9 mouse cellular contexts compared by ENCODE assay signal in the genomic region with DNA sequence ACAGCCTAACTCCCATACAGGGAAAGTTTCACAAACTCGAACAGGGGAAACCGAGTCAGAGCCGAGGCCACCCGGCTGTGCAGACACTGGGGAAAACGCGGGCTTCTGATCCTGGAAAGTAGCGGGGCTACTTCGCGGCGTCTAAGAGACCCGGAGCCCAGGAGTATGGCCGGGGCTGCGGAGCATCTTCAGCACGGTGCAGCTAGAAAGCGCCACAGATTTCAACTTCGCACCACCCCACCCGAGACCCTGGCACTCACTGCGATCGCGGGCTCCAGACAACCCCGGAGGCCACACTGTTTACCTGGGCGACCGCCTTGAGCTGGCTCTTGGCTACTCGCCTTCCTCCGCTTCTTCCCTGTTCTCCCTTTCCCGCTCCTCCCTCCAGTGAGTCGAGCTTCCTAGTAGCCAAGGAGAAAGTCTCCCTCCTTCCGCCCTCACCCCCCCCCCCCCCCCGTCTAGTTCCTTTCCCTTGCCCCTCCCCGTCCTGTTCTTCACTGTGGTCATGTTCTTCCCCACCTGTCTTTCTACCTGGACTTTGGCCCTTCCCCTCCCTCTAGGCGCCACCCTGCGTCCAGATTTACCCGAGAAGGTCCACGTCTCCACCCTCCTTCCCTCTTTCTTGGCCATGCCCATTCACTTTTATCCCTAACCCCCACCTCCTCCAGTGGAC. TPM values are rescaled to one million over a fixed set of nuclear protein-coding genes. Genes with fewer than 3 reads are reported as not detected.
A peak's percentile ranks its signal among the peaks of the same experiment; 100 is the strongest.
DNase-seq lines count a peak whose midpoint lies in the region; ATAC-seq and TF ChIP-seq lines count a peak whose summit lies in the region.
"Had no signal": no experiment of that assay in that cellular context is flagged by ENCODE, and none has a peak within 500 bp of the region (broad histone marks: within the 10 kb centered on the region; RNA-seq: fewer than 3 reads in every experiment).

A gene (minus strand): TSS at position 376 of the 673 bp plus-strand sequence.

- H3K9ac ChIP-seq in heart, embryonic 14.5 days (ENCODE audit: low read length) = peak within 1 kb of the TSS; percentile 50
- H3K9ac ChIP-seq in midbrain, embryonic 15.5 days = no peak within 1 kb of the TSS

- H3K27ac ChIP-seq in heart, embryonic 14.5 days (replicated peaks in 1 of 2; ENCODE audit: control insufficient read depth in 1 of 2, insufficient read depth in 1 of 2, low read depth in 2 of 2, low read length in 2 of 2) = no peak within 1 kb of the TSS
- H3K27ac ChIP-seq in bone marrow, adult 2 months (ENCODE audit: control insufficient read depth, insufficient read depth, low read depth, low read length, poor library complexity) = peak within 1 kb of the TSS; percentile 68
- H3K27ac ChIP-seq in midbrain, embryonic 15.5 days = no peak within 1 kb of the TSS

- 15% methylated on average over 30 of the region's 34 CpGs for WGBS in heart, embryonic 14.5 days
- 3% methylated on average over 33 of the region's 34 CpGs for WGBS in bone marrow, adult 2 months
- WGBS in midbrain, embryonic 15.5 days = 19% methylated on average over 31 of the region's 34 CpGs

- peaks cover 50% of the 10 kb centered on the region for H3K27me3 ChIP-seq in heart, embryonic 14.5 days (ENCODE audit: control insufficient read depth, insufficient read depth, low read length)
- H3K27me3 ChIP-seq in midbrain, embryonic 15.5 days (replicated peaks) = peaks cover 56% of the 10 kb centered on the region

- peak within 1 kb of the TSS; percentile 64 for H3K4me2 ChIP-seq in heart, embryonic 14.5 days (ENCODE audit: low read length)
- peak within 1 kb of the TSS; percentile 14 for H3K4me2 ChIP-seq in midbrain, embryonic 15.5 days

- TF ChIP-seq CTCF in bone marrow, adult 2 months (IDR thresholded peaks at IDR 0.05; ENCODE audit: control insufficient read depth, insufficient read depth, low read length) = no peak

- no peaks in the 10 kb centered on the region for H3K36me3 ChIP-seq in heart, embryonic 14.5 days (ENCODE audit: control insufficient read depth, insufficient read depth, low read length)
- no peaks in the 10 kb centered on the region for H3K36me3 ChIP-seq in midbrain, embryonic 15.5 days (replicated peaks)

- no peak for DNase-seq in heart, adult 18-20 months
- peak; percentile 54 for DNase-seq in induced T-regulatory cell, adult 2 months (ENCODE audit: low read depth)
- DNase-seq in urinary bladder, postnatal 36 days (ENCODE audit: low spot score in 2 of 2) = no peak
- DNase-seq in c-Kit-positive CD71-positive TER-119-positive erythroid progenitor cells, embryonic 14.5 days (ENCODE audit: low spot score) = no peak
- no peak for DNase-seq in embryo, embryonic 9.5 days (ENCODE audit: extremely low spot score)
- DNase-seq: gastrocnemius, postnatal 25 days had no signal

- no peak for ATAC-seq in heart, embryonic 14.5 days (ENCODE audit: insufficient number of reproducible peaks, insufficient read depth, low FRiP score, low read depth)
- ATAC-seq in midbrain, embryonic 15.5 days (replicated peaks) = no peak

- peaks cover 4 to 10% of the 10 kb centered on the region in 2 experiments; a peak in 3 of 4 replicates for H3K4me1 ChIP-seq in heart, embryonic 14.5 days (ENCODE audit: control insufficient read depth in 2 of 2, insufficient read depth in 2 of 2, low read length in 2 of 2)
- no peaks in the 10 kb centered on the region; the same call in 1 of the 2 replicates for H3K4me1 ChIP-seq in bone marrow, adult 2 months (ENCODE audit: control insufficient read depth, insufficient read depth, low read length)
- H3K4me1 ChIP-seq in midbrain, embryonic 15.5 days = 0 out of 2 replicates have a peak, but pooled peaks cover 2% of the 10 kb centered on the region

- H3K4me3 ChIP-seq in heart, embryonic 14.5 days (ENCODE audit: control insufficient read depth in 1 of 2, insufficient read depth in 1 of 2, low read depth in 1 of 2, low read length in 2 of 2) = peak within 1 kb of the TSS; percentile 33 to 38
- peak within 1 kb of the TSS; percentile 68 for H3K4me3 ChIP-seq in bone marrow, adult 2 months (replicated peaks; ENCODE audit: control insufficient read depth, low read depth, low read length)
- H3K4me3 ChIP-seq in midbrain, embryonic 15.5 days = no peak within 1 kb of the TSS

- H3K9me3 ChIP-seq in heart, embryonic 14.5 days (ENCODE audit: control insufficient read depth, low read length) = no peaks in the 10 kb centered on the region
- H3K9me3 ChIP-seq in midbrain, embryonic 15.5 days = no peaks in the 10 kb centered on the region

- TF ChIP-seq POLR2A in bone marrow, adult 2 months (IDR thresholded peaks at IDR 0.05; ENCODE audit: borderline replicate concordance, control insufficient read depth, low read depth, low read length) = no peak

RNA-seq across cellular contexts. Expression of the gene that starts here (rescaled TPM):
- polyA plus RNA-seq in heart, embryonic 14.5 days (2014; fragmentation: Nextera tagmentation; extraction: Ambion mirVana) = 3.0 and 3.1 TPM in 2 replicates
- 1 to 10 TPM; 4.9 to 5.9 TPM for total RNA-seq in heart, adult 18-20 months (2021)
- 1.3 and 2.3 TPM in 2 replicates for polyA plus RNA-seq in bone marrow, adult 2 months (2011; ENCODE audit: insufficient read depth, insufficient read length, low replicate concordance, missing spikeins)
- polyA plus RNA-seq in midbrain, embryonic 15.5 days (2015; fragmentation: Nextera tagmentation; extraction: Ambion mirVana) = 0.27 and 0.36 TPM in 2 replicates
